Mouse (Mus musculus) G1E (cell line): ENCODE data around the gene Abca17. TPM values are rescaled to one million over a fixed set of nuclear protein-coding genes. Genes with fewer than 3 reads are reported as not detected.

Experiments
- ATAC-seq: 2 replicates; pipeline ENCODE4 v1.8.0; 2016; ENCODE audit warnings: mild to moderate bottlenecking; ENCODE audit not compliant: insufficient number of reproducible peaks, poor library complexity, low FRiP score, severe bottlenecking; ENCODE audit errors: extremely low read depth
- DNase-seq: peaks from one replicate; pipeline ENCODE4 v3.0.0; 2012; ENCODE audit warnings: low spot score
- H3K27me3 ChIP-seq: 2 replicates; pipeline ENCODE4 v1.6.1; 2012; ENCODE audit warnings: mild to moderate bottlenecking, low read length, inconsistent platforms; ENCODE audit not compliant: insufficient read depth
- H3K36me3 ChIP-seq: replicated peaks from 2 replicates; pipeline ENCODE3; 2012; ENCODE audit warnings: mild to moderate bottlenecking, inconsistent platforms
- H3K4me1 ChIP-seq: 2 replicates; pipeline ENCODE4 v1.6.1; 2012; ENCODE audit warnings: low read depth, low read length, inconsistent platforms, mixed read lengths; ENCODE audit not compliant: insufficient read depth
- H3K4me3 ChIP-seq: 2 replicates; pipeline ENCODE4 v1.5.1; 2012; ENCODE audit warnings: low read depth, mild to moderate bottlenecking, inconsistent platforms, low read length, moderate library complexity, mixed read lengths
- H3K9me3 ChIP-seq: replicated peaks from 2 replicates; pipeline ENCODE4 v1.6.1; 2012; ENCODE audit warnings: inconsistent platforms
- CTCF ChIP-seq: IDR thresholded peaks from 2 replicates; pipeline ENCODE4 v1.5.1; 2012; ENCODE audit warnings: low read depth, low read length, inconsistent platforms, mixed read lengths
- GATA1 ChIP-seq: IDR thresholded peaks from 2 replicates; pipeline ENCODE4 v1.6.1; 2012; ENCODE audit warnings: borderline replicate concordance, low read length, inconsistent platforms, mixed read lengths
- GATA2 ChIP-seq: IDR thresholded peaks from 2 replicates; pipeline ENCODE4 v1.6.1; 2012; ENCODE audit warnings: low read depth, low read length, inconsistent platforms, borderline replicate concordance
- POLR2AphosphoS5 ChIP-seq: IDR thresholded peaks from 2 replicates; pipeline ENCODE4 v1.6.1; 2012; ENCODE audit warnings: low read depth, low read length, inconsistent platforms; ENCODE audit not compliant: insufficient replicate concordance
- TAL1 ChIP-seq: conservative IDR thresholded peaks from 2 replicates; pipeline ENCODE4 v1.6.1; 2012; ENCODE audit warnings: low read depth, low read length, inconsistent platforms, mixed read lengths
- polyA plus RNA-seq: library from polyadenylated mRNA; stranded (reverse); fragments of >175 nt; gene quantifications from 2 replicates; pipeline ENCODE4 v1.2.3, GENCODE M21; 2012
- total RNA-seq, 2 experiments: library from RNA; stranded (forward) in 1 of 2; stranded (reverse) in 1 of 2; fragments of 200-1000 nt in 1 of 2; fragments of >200 nt in 1 of 2; fragmentation: Nextera tagmentation in 1 of 2; gene quantifications; 2 replicates each; pipeline ENCODE4 v1.2.3; 2014 to 2017

The Abca17 gene
- total and polyA plus RNA-seq, 3 experiments, result under 0.01 TPM; not detected in 2

- ATAC-seq (no peak), DNase-seq (no peak)
- peaks cover 24% of the 10 kb centered on the region for H3K27me3 ChIP-seq
- no peaks in the 10 kb centered on the region for H3K4me1 ChIP-seq
- H3K36me3 ChIP-seq, result no peaks in the 10 kb centered on the region
- H3K9me3 ChIP-seq, result no peaks in the 10 kb centered on the region
- H3K4me3 ChIP-seq, result no peak overlapping the region
- TF ChIP-seq GATA1 (no peak), CTCF (0 out of 2 replicates have a peak, but pooled peaks have one; percentile 13), GATA2 (no peak)
Observed at GRCm38 (mm10) chr17:24307500-24307899, 43.4 kb downstream of the Abca17 start.

- no peak for TF ChIP-seq TAL1
- TF ChIP-seq GATA1, result no peak
- TF ChIP-seq POLR2AphosphoS5, result no peak
- ATAC-seq (no peak), DNase-seq (no peak)
- Histone ChIP-seq H3K36me3 (no peaks in the 10 kb centered on the region), H3K27me3 (peaks cover 11% of the 10 kb centered on the region), H3K9me3 (no peaks in the 10 kb centered on the region), H3K4me3 (no peak overlapping the region), H3K4me1 (no peaks in the 10 kb centered on the region)
Observed at GRCm38 (mm10) chr17:24300651-24301050, 50.2 kb downstream of the Abca17 start.

GRCm38 (mm10) chr17:24289338-24289737, 61.5 kb downstream of the Abca17 start:
- TF ChIP-seq GATA1 (no peak), TAL1 (no peak), CTCF (no peak), GATA2 (no peak), POLR2AphosphoS5 (no peak)
- H3K36me3 ChIP-seq, result no peaks in the 10 kb centered on the region
- no peaks in the 10 kb centered on the region for H3K9me3 ChIP-seq
- no peak overlapping the region for H3K4me3 ChIP-seq
- no peak for DNase-seq
- peaks cover 19% of the 10 kb centered on the region for H3K27me3 ChIP-seq
- no peak for ATAC-seq
- H3K4me1 ChIP-seq, result peaks cover 2% of the 10 kb centered on the region; the same call in 1 of the 2 replicates

- Histone ChIP-seq H3K27me3 (peaks cover 19% of the 10 kb centered on the region), H3K4me1 (peaks cover 2% of the 10 kb centered on the region; the same call in 1 of the 2 replicates), H3K36me3 (no peaks in the 10 kb centered on the region), H3K9me3 (no peaks in the 10 kb centered on the region), H3K4me3 (no peak overlapping the region)
- ATAC-seq, result no peak
- no peak for DNase-seq
- TF ChIP-seq GATA2, result no peak
- no peak for TF ChIP-seq TAL1
- TF ChIP-seq CTCF, result no peak
- TF ChIP-seq GATA1, result no peak
- TF ChIP-seq POLR2AphosphoS5, result no peak
Observed at GRCm38 (mm10) chr17:24288477-24288876, 62.4 kb downstream of the Abca17 start.

GRCm38 (mm10) chr17:24285680-24286079, 65.2 kb downstream of the Abca17 start:
- H3K4me1 ChIP-seq, result peaks cover 2% of the 10 kb centered on the region; the same call in 1 of the 2 replicates
- H3K27me3 ChIP-seq, result peaks cover 29% of the 10 kb centered on the region
- no peak for TF ChIP-seq GATA2
- no peak for TF ChIP-seq GATA1
- no peak for TF ChIP-seq CTCF
- TF ChIP-seq POLR2AphosphoS5, result no peak
- TF ChIP-seq TAL1, result no peak
- no peaks in the 10 kb centered on the region for H3K9me3 ChIP-seq
- no peak overlapping the region for H3K4me3 ChIP-seq
- H3K36me3 ChIP-seq, result no peaks in the 10 kb centered on the region
- ATAC-seq (no peak), DNase-seq (no peak)

GRCm38 (mm10) chr17:24283266-24283818, 67.5 kb downstream of the Abca17 start:
- peaks cover 2% of the 10 kb centered on the region; the same call in 1 of the 2 replicates for H3K4me1 ChIP-seq
- no peak for TF ChIP-seq GATA1
- TF ChIP-seq POLR2AphosphoS5, result no peak
- no peak for TF ChIP-seq CTCF
- TF ChIP-seq GATA2, result no peak
- no peak for TF ChIP-seq TAL1
- no peaks in the 10 kb centered on the region for H3K36me3 ChIP-seq
- H3K4me3 ChIP-seq, result no peak overlapping the region
- ATAC-seq (no peak), DNase-seq (no peak)
- no peaks in the 10 kb centered on the region for H3K9me3 ChIP-seq
- peaks cover 26% of the 10 kb centered on the region for H3K27me3 ChIP-seq

GRCm38 (mm10) chr17:24282637-24283036, 68.2 kb downstream of the Abca17 start:
- TF ChIP-seq GATA1, result no peak
- TF ChIP-seq TAL1, result no peak
- TF ChIP-seq POLR2AphosphoS5, result no peak
- no peak for TF ChIP-seq CTCF
- TF ChIP-seq GATA2, result no peak

More at GRCm38 (mm10) chr17:24282637-24283036, 68.2 kb downstream of the Abca17 start:
- Histone ChIP-seq H3K9me3 (0 out of 2 replicates have a peak, but pooled peaks cover under 1% of the 10 kb centered on the region), H3K27me3 (peaks cover 24% of the 10 kb centered on the region), H3K36me3 (no peaks in the 10 kb centered on the region), H3K4me3 (no peak overlapping the region), H3K4me1 (peaks cover 2% of the 10 kb centered on the region; the same call in 1 of the 2 replicates)
- ATAC-seq (no peak), DNase-seq (no peak)
